Mouse (Mus musculus) kidney, embryonic 16.5 days (tissue): ENCODE data around the gene Slc9a5. TPM values are rescaled to one million over a fixed set of nuclear protein-coding genes. Genes with fewer than 3 reads are reported as not detected.

ENCODE experiments used
- ATAC-seq: fragments of 200-750 bp; cut with Nextera tagmentation; 2 replicates; pipeline ENCODE4 v1.8.0; 2017; ENCODE audit warnings: moderate TSS enrichment; ENCODE audit not compliant: low FRiP score, low TSS enrichment
- H3K27ac ChIP-seq: fragments of 300-500 bp; sonication (generic); 2 replicates; pipeline ENCODE4 v1.5.1; 2014; ENCODE audit warnings: low read length
- H3K27me3 ChIP-seq: fragments of 300-500 bp; sonication (generic); 2 replicates; pipeline ENCODE4 v1.6.1; 2014; ENCODE audit warnings: low read length, control low read depth, mixed read lengths; ENCODE audit not compliant: insufficient read depth
- H3K36me3 ChIP-seq: fragments of 300-500 bp; sonication (generic); 2 replicates; pipeline ENCODE4 v1.6.1; 2014; ENCODE audit warnings: low read length, control low read depth, mixed read lengths; ENCODE audit not compliant: insufficient read depth
- H3K4me1 ChIP-seq: fragments of 300-500 bp; sonication (generic); 2 replicates; pipeline ENCODE4 v1.6.1; 2014; ENCODE audit warnings: low read length, control low read depth, mixed read lengths; ENCODE audit not compliant: insufficient read depth
- H3K4me2 ChIP-seq: fragments of 300-500 bp; sonication (generic); replicated peaks from 2 replicates; pipeline ENCODE4 v1.6.1; 2014; ENCODE audit warnings: low read depth, low read length
- H3K4me3 ChIP-seq: fragments of 300-500 bp; sonication (generic); 2 replicates; pipeline ENCODE4 v1.5.1; 2014; ENCODE audit warnings: mild to moderate bottlenecking, low read length
- H3K9ac ChIP-seq: fragments of 300-500 bp; sonication (generic); replicated peaks from 2 replicates; pipeline ENCODE4 v1.6.1; 2014; ENCODE audit warnings: low read length
- H3K9me3 ChIP-seq: fragments of 300-500 bp; sonication (generic); 2 replicates; pipeline ENCODE4 v1.6.1; 2016; ENCODE audit warnings: low read length, control low read depth
- WGBS: fragments of 180-500 bp; shearing (Covaris S2); extraction: QIAGEN DNeasy Blood & Tissue Kit; methylation state at CpG from one replicate; pipeline ENCODE4 v1.1.7; 2014; 5-methylcytosine and 5-hydroxymethylcytosine counted together
- polyA plus RNA-seq: library from polyadenylated mRNA; unstranded; fragments of >200 nt; fragmentation: Nextera tagmentation; extraction: Ambion mirVana; gene quantifications from 2 replicates; pipeline ENCODE4 v1.2.1, GENCODE M21; 2015

Slc9a5 gene
- polyA plus RNA-seq, 1 experiment from 2014 or later, result 2.5 TPM

DNA sequence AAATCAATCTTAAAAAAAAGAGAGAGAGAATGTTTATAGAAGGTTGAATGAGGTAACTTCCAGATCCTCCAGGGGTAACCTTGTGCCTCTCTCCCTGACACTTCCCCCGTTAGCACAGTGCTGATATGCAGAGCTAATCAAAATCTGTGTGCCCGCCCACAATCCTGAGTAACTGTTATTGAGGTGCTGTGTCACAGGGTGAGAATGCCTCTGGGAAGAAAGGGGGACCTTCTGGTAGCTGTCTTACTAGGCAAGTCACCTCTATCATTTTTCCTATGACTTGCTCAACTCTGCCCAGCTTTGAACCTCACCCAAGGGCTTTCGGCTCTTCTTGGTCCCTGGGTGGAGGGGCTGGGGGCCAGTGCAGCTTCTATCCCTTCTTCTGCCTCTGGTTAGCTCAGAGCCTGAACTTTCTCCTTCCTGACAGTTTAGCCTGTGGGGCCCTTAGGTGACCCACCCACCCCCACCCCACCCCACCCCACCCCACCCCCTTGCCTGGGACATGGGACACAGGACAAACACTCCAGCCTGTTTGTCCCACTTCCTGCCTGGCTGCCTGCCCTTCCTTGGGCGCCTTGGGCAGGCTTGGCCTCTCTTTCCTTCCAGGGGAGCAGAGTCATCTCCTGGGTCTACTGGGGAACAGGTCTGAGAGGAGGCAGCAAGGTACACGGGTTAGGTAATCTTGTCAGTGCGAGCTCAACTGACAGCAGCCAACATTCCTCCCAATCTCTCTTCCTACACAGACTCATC is 8.6 kb upstream of the Slc9a5 start:
- ATAC-seq, result no peak
- Histone ChIP-seq H3K9ac (no peak overlapping the region), H3K27ac (no peak overlapping the region)

DNA sequence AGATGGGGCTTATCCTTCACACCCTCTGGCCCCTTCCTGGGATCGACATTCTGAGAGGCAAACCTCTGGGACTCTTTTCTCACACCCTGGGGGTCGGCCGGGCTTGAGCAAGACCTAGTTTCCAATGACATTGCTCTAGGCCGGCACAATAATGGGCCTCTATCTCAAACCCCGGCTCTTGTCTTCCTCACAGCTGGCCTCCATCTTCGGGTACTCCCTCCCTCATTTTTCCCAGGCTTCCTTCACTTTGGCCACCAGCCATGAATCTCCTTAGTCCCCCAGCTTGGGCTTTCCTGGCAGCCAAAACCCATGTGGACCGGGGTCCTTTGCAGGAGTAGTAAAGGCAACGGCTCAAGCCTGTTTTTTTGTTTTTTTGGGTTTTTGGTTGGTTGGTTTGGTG is 7.2 kb upstream of the Slc9a5 start:
- Histone ChIP-seq H3K9me3 (no peaks in the 10 kb centered on the region), H3K36me3 (peaks cover 22% of the 10 kb centered on the region), H3K27me3 (no peaks in the 10 kb centered on the region), H3K27ac (peak overlapping the region; percentile 66; the same call in 1 of the 2 replicates), H3K4me1 (peaks cover 38% of the 10 kb centered on the region), H3K9ac (0 out of 2 replicates have a peak overlapping the region, but pooled peaks have one; percentile 5), H3K4me3 (no peak overlapping the region), H3K4me2 (no peak overlapping the region)
- 38% methylated on average over 8 of the region's 8 CpGs for WGBS
- peak; percentile 37; the same call in 1 of the 2 replicates for ATAC-seq

More for the DNA sequence above, 8.6 kb upstream of the Slc9a5 start:
- no peaks in the 10 kb centered on the region for H3K27me3 ChIP-seq
- no peak overlapping the region for H3K4me2 ChIP-seq
- H3K4me3 ChIP-seq, result no peak overlapping the region
- H3K9me3 ChIP-seq, result no peaks in the 10 kb centered on the region
- WGBS, result 78% methylated on average over 6 of the region's 6 CpGs
- H3K4me1 ChIP-seq, result peaks cover 25% of the 10 kb centered on the region
- peaks cover 33% of the 10 kb centered on the region for H3K36me3 ChIP-seq

- Histone ChIP-seq H3K4me3 (no peak overlapping the region), H3K4me2 (no peak overlapping the region), H3K36me3 (peaks cover 8% of the 10 kb centered on the region), H3K4me1 (peaks cover 42% of the 10 kb centered on the region), H3K9me3 (no peaks in the 10 kb centered on the region), H3K9ac (no peak overlapping the region), H3K27ac (no peak overlapping the region), H3K27me3 (no peaks in the 10 kb centered on the region)
- ATAC-seq, result no peak
- WGBS, result 87% methylated on average over 4 of the region's 4 CpGs
These were observed 5.9 kb upstream of the Slc9a5 start for GRCm38 (mm10) chr8:105342768-105343167.

- Histone ChIP-seq H3K4me2 (no peak overlapping the region), H3K9me3 (no peaks in the 10 kb centered on the region), H3K4me1 (peaks cover 46% of the 10 kb centered on the region), H3K9ac (no peak overlapping the region), H3K4me3 (no peak overlapping the region), H3K27ac (no peak overlapping the region; the same call in 1 of the 2 replicates), H3K27me3 (no peaks in the 10 kb centered on the region), H3K36me3 (no peaks in the 10 kb centered on the region)
- no peak for ATAC-seq
- WGBS, result 53% methylated on average over 6 of the region's 8 CpGs
These were observed 4.7 kb upstream of the Slc9a5 start for GRCm38 (mm10) chr8:105343791-105344574.

GRCm38 (mm10) chr8:105345061-105345975 is 3.3 kb upstream of the Slc9a5 start:
- no peaks in the 10 kb centered on the region for H3K9me3 ChIP-seq
- no peak overlapping the region for H3K4me3 ChIP-seq
- H3K4me1 ChIP-seq, result peaks cover 48% of the 10 kb centered on the region
- ATAC-seq, result no peak
- H3K27ac ChIP-seq, result no peak overlapping the region; the same call in 1 of the 2 replicates
- peaks cover 2% of the 10 kb centered on the region; the same call in 1 of the 2 replicates for H3K27me3 ChIP-seq
- no peaks in the 10 kb centered on the region for H3K36me3 ChIP-seq
- 34% methylated on average over 7 of the region's 7 CpGs for WGBS
- peak overlapping the region; percentile 98 for H3K4me2 ChIP-seq
- no peak overlapping the region for H3K9ac ChIP-seq

DNA sequence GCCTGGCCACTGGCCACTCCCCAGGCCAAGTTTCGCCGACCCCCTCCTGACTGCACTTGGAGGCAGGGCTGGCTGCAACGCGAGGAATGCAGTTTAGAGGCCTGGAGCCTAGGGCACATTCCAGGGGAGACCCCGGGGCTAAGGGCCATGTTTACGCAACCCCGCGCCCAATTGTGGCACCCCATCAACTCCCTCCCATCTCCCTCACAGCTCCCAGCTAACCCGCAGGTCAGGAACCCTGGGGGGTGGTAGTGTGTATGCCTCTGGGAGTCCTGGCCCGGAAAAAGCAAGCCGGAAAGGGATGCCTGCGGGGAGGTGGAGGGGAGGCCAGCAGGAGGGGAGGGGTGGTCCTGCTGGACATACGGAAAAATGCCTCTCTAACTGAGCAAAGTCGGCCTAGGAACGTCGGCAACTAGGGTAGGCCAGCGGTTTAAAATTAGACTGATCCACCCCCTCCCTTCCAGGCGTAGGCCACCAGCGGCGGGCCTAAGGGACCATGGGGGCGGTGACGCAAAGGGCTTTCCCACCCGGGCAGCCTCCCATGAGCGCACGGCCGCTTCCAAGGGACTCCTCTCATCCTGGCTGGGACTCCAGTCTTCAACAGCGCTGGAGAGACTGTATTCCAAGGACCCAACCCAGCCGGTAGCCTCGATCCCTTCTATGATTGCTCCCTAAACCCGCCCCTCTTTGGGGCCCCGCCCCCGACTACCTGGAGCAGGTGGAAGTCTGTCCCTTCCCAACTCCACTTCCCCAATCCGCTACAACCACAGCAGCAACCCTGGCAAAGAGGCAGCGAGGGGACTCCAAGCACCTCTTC is 1.8 kb upstream of the Slc9a5 start:
- under 1% methylated on average over 34 of the region's 34 CpGs for WGBS
- H3K4me3 ChIP-seq, result peak overlapping the region; percentile 76
- peak; percentile 57 for ATAC-seq

GRCm38 (mm10) chr8:105347428-105348221 is 1.0 kb upstream of the Slc9a5 start, which contains the start of gene Fhod1:
Fhod1 (minus strand) TSS chr8:105347953.
- Histone ChIP-seq H3K27ac (peak within 1 kb of the TSS; percentile 92), H3K27me3 (peaks cover 11% of the 10 kb centered on the region), H3K36me3 (no peaks in the 10 kb centered on the region), H3K4me3 (peak within 1 kb of the TSS; percentile 76), H3K9me3 (no peaks in the 10 kb centered on the region), H3K9ac (peak within 1 kb of the TSS; percentile 83), H3K4me1 (peaks cover 36% of the 10 kb centered on the region), H3K4me2 (peak within 1 kb of the TSS; percentile 98)
- peak; percentile 90 for ATAC-seq
- under 1% methylated on average over 52 of the region's 53 CpGs for WGBS

More for the DNA sequence above, 1.8 kb upstream of the Slc9a5 start:
- peaks cover 36% of the 10 kb centered on the region for H3K4me1 ChIP-seq
- H3K9ac ChIP-seq, result peak overlapping the region; percentile 83
- H3K36me3 ChIP-seq, result no peaks in the 10 kb centered on the region
- peaks cover 11% of the 10 kb centered on the region for H3K27me3 ChIP-seq
- H3K4me2 ChIP-seq, result peak overlapping the region; percentile 98
- no peaks in the 10 kb centered on the region for H3K9me3 ChIP-seq
- peak overlapping the region; percentile 92 for H3K27ac ChIP-seq

DNA sequence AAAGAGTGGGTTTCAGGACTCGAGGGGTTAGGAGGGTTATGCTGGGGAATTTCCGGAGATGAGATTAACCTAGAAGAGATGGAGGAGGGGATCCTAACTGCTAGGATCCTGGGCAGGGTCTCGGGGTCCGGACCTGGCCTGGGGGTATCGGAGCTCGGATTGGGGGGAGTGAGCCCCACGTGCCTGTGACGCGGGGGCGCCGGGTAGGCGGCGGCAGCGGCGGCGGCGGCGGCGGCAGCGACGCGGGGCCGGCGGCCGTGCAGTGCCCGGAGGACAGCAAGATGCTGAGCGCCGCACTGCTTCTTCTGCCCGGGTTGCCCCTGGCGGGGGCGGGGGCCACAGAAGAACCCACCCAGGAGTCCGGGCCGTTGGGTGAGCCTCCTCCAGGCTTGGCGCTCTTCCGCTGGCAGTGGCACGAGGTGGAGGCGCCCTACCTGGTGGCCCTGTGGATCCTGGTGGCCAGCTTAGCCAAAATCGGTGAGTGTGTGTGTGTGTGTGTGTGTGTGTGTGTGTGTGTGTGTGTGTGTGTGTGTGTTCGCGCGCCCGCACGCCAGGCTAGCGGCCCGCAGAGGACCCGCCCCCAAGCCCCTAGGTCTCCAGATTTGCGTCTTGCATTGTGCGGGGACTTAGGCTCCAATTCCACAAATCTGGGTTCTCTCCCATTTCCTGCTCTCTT is 591 bp downstream of the Slc9a5 start:
- Histone ChIP-seq H3K4me2 (peak overlapping the region; percentile 98), H3K27me3 (peaks cover 11% of the 10 kb centered on the region), H3K36me3 (no peaks in the 10 kb centered on the region), H3K4me3 (peak overlapping the region; percentile 76), H3K4me1 (peaks cover 35% of the 10 kb centered on the region), H3K9me3 (no peaks in the 10 kb centered on the region), H3K27ac (no peak overlapping the region), H3K9ac (peak overlapping the region; percentile 73)
- WGBS, result 1% methylated on average over 45 of the region's 48 CpGs
- no peak for ATAC-seq
